Mouse (Mus musculus) limb, embryonic 14.5 days (tissue): Measurements from ENCODE around the gene Usp30. TPM values are rescaled to one million over a fixed set of nuclear protein-coding genes. Genes with fewer than 3 reads are reported as not detected.

Experiments used
- ATAC-seq: fragments of 200-750 bp; cut with Nextera tagmentation; 2 replicates; pipeline ENCODE4 v1.8.0; 2017; ENCODE audit warnings: low read depth, moderate number of reproducible peaks, moderate TSS enrichment; ENCODE audit not compliant: low FRiP score
- DNase-seq: peaks from one replicate; pipeline ENCODE4 v3.0.0-alpha.2; 2015; ENCODE audit warnings: low spot score
- H3K27ac ChIP-seq: fragments of 300-500 bp; sonication (generic); replicated peaks from 2 replicates; pipeline ENCODE4 v1.5.1; 2014; ENCODE audit warnings: low read depth, mild to moderate bottlenecking, low read length, moderate library complexity, mixed read lengths
- H3K27me3 ChIP-seq: fragments of 300-500 bp; sonication (generic); 2 replicates; pipeline ENCODE4 v1.6.1; 2014; ENCODE audit warnings: low read length, mixed read lengths; ENCODE audit not compliant: control insufficient read depth, insufficient read depth
- H3K36me3 ChIP-seq: fragments of 300-500 bp; sonication (generic); 2 replicates; pipeline ENCODE4 v1.6.1; 2014; ENCODE audit warnings: mild to moderate bottlenecking, low read length, moderate library complexity, mixed read lengths; ENCODE audit not compliant: control insufficient read depth, insufficient read depth
- H3K4me1 ChIP-seq: fragments of 300-500 bp; sonication (generic); 2 replicates; pipeline ENCODE4 v1.6.1; 2014; ENCODE audit warnings: antibody characterized with exemption, low read length, mixed read lengths; ENCODE audit not compliant: control insufficient read depth, insufficient read depth
- H3K4me2 ChIP-seq: fragments of 300-500 bp; sonication (generic); replicated peaks from 2 replicates; pipeline ENCODE4 v1.6.1; 2014; ENCODE audit warnings: low read depth, mild to moderate bottlenecking, low read length, moderate library complexity; ENCODE audit not compliant: severe bottlenecking
- H3K4me3 ChIP-seq: fragments of 300-500 bp; sonication (generic); replicated peaks from 2 replicates; pipeline ENCODE4 v1.5.1; 2014; ENCODE audit warnings: low read length
- H3K9ac ChIP-seq: fragments of 300-500 bp; sonication (generic); 2 replicates; pipeline ENCODE4 v1.6.1; 2014; ENCODE audit warnings: mild to moderate bottlenecking, low read depth, low read length, moderate library complexity; ENCODE audit not compliant: severe bottlenecking
- H3K9me3 ChIP-seq: fragments of 300-500 bp; sonication (generic); 2 replicates; pipeline ENCODE4 v1.6.1; 2016; ENCODE audit warnings: low read length; ENCODE audit not compliant: control insufficient read depth
- POLR2A ChIP-seq: fragments of 200-500 bp; IDR thresholded peaks from 2 replicates; pipeline ENCODE4 v1.8.0; 2012; ENCODE audit warnings: inconsistent platforms, mild to moderate bottlenecking, moderate library complexity, borderline replicate concordance; ENCODE audit not compliant: insufficient read depth, insufficient read length; ENCODE audit errors: extremely low read depth
- WGBS: fragments of 180-500 bp; shearing (Covaris S2); extraction: QIAGEN DNeasy Blood & Tissue Kit; methylation state at CpG from one replicate; pipeline ENCODE4 v1.1.7; 2014; 5-methylcytosine and 5-hydroxymethylcytosine counted together
- polyA plus RNA-seq, 2 experiments: library from polyadenylated mRNA; depleted of rRNA in 1 of 2; stranded (reverse) in 1 of 2; unstranded in 1 of 2; fragments of >200 nt; fragmentation: Nextera tagmentation in 1 of 2; extraction: Ambion mirVana in 1 of 2; gene quantifications; 2 replicates each; pipeline versions ENCODE4 v1.2.1 to v1.2.3; 2012 to 2014

Gene Usp30
- polyA plus RNA-seq, 2 experiments = 11.4 to 29.0 TPM

GRCm38 (mm10) chr5:114041327-114041930 is 23.8 kb upstream of the Usp30 start:
- WGBS = 21% methylated on average over 15 of the region's 15 CpGs
- no peaks in the 10 kb centered on the region for H3K4me1 ChIP-seq
- DNase-seq = no peak
- ATAC-seq = peak; percentile 44; the same call in 1 of the 2 replicates
- H3K36me3 ChIP-seq = no peaks in the 10 kb centered on the region
- TF ChIP-seq POLR2A = no peak
- H3K9me3 ChIP-seq = no peaks in the 10 kb centered on the region
- H3K27ac ChIP-seq = no peak overlapping the region
- H3K9ac ChIP-seq = no peak overlapping the region
- no peaks in the 10 kb centered on the region for H3K27me3 ChIP-seq
- H3K4me3 ChIP-seq = no peak overlapping the region
- H3K4me2 ChIP-seq = no peak overlapping the region

- no peak for TF ChIP-seq POLR2A
- no peak for DNase-seq
- Histone ChIP-seq H3K9me3 (no peaks in the 10 kb centered on the region), H3K36me3 (no peaks in the 10 kb centered on the region), H3K4me1 (no peaks in the 10 kb centered on the region), H3K4me3 (no peak overlapping the region), H3K27me3 (no peaks in the 10 kb centered on the region), H3K9ac (no peak overlapping the region), H3K27ac (no peak overlapping the region), H3K4me2 (no peak overlapping the region)
- 96% methylated on average over 4 of the region's 4 CpGs for WGBS
- no peak for ATAC-seq
Observed at GRCm38 (mm10) chr5:114043800-114044199, 21.5 kb upstream of the Usp30 start.

- Histone ChIP-seq H3K4me1 (no peaks in the 10 kb centered on the region), H3K9me3 (no peaks in the 10 kb centered on the region), H3K9ac (no peak overlapping the region), H3K27ac (no peak overlapping the region), H3K4me2 (no peak overlapping the region), H3K27me3 (no peaks in the 10 kb centered on the region), H3K36me3 (no peaks in the 10 kb centered on the region), H3K4me3 (no peak overlapping the region)
- DNase-seq (no peak), ATAC-seq (no peak)
- 66% methylated on average over 1 of the region's 1 CpGs for WGBS
- no peak for TF ChIP-seq POLR2A
Observed at GRCm38 (mm10) chr5:114045134-114045533, 20.1 kb upstream of the Usp30 start.

- H3K4me1 ChIP-seq = no peaks in the 10 kb centered on the region
- no peak overlapping the region for H3K27ac ChIP-seq
- 75% methylated on average over 3 of the region's 3 CpGs for WGBS
- H3K9me3 ChIP-seq = no peaks in the 10 kb centered on the region
- ATAC-seq (no peak), DNase-seq (no peak)
- no peak overlapping the region for H3K9ac ChIP-seq
- no peak overlapping the region for H3K4me2 ChIP-seq
- no peak overlapping the region for H3K4me3 ChIP-seq
- no peaks in the 10 kb centered on the region for H3K36me3 ChIP-seq
- no peaks in the 10 kb centered on the region for H3K27me3 ChIP-seq
- TF ChIP-seq POLR2A = no peak
Observed at GRCm38 (mm10) chr5:114046151-114046550, 19.1 kb upstream of the Usp30 start.

- no peak overlapping the region for H3K4me3 ChIP-seq
- H3K4me2 ChIP-seq = no peak overlapping the region
- H3K36me3 ChIP-seq = no peaks in the 10 kb centered on the region
- no peaks in the 10 kb centered on the region for H3K27me3 ChIP-seq
- H3K27ac ChIP-seq = no peak overlapping the region
- 63% methylated on average over 3 of the region's 3 CpGs for WGBS
- ATAC-seq (no peak), DNase-seq (no peak)
- H3K4me1 ChIP-seq = no peaks in the 10 kb centered on the region
- H3K9ac ChIP-seq = no peak overlapping the region
- no peaks in the 10 kb centered on the region for H3K9me3 ChIP-seq
- TF ChIP-seq POLR2A = no peak
Observed at GRCm38 (mm10) chr5:114046604-114047003, 18.7 kb upstream of the Usp30 start.
